Mouse (Mus musculus): ENCODE data around the gene Ngp.
A peak's percentile ranks its signal among the peaks of the same experiment; 100 is the strongest.
"Not testable (repeated sequence)": the region's sequence is repeated elsewhere in the genome, so short reads cannot be mapped to it uniquely, and the experiment has no call there.

Gene Ngp

DNA sequence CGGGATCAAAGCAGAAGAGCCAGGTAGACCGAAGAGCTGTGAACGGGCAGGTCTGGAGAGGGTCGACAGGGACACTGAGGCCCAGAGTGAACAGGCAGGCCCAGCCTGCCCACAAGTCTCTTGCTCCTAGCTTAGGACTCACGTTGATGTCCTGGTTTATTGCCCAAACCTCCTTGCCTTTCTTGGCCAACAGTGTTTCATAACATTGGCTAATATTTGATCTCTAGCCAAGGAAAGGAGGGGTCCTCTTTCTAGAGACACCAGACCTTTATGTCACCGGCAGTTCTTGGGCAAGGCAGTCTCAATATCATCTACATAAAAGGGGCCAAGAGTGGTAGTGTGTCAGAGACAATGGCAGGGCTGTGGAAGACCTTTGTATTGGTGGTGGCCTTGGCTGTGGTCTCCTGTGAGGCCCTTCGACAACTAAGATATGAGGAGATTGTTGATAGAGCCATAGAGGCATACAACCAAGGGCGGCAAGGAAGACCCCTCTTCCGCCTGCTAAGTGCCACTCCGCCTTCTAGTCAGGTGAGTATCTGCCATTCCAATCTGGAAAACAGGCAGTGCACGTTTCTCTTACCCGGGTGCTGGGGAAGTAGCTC, at the start of gene Ngp:
TSS of gene Ngp (plus strand) at position 237 of the 602 bp plus-strand sequence.
- DNase-seq (ENCODE audit: low read depth, low spot score), result no peak

DNA sequence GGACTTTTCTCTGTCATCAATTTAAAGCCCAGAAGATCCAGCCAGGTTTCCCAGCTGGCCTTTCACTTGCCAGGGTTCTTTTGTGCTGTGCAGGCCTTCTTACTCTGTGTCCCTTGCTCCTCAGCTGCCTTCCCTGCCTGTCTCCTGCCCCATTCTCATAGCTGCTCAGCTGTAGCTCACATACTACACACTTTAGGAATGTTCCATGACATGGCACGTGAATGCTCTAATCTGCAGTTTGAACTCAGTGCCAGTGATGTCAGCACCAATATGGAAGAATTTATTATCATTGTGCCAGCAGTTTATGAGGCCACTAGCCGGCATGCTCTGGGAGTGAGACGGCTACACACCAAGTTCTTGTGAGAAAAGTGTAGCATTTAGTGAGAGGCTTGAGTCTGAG, 49.7 kb upstream of the Ngp start:
- DNase-seq (ENCODE audit: low read depth, low spot score), result no peak

DNA sequence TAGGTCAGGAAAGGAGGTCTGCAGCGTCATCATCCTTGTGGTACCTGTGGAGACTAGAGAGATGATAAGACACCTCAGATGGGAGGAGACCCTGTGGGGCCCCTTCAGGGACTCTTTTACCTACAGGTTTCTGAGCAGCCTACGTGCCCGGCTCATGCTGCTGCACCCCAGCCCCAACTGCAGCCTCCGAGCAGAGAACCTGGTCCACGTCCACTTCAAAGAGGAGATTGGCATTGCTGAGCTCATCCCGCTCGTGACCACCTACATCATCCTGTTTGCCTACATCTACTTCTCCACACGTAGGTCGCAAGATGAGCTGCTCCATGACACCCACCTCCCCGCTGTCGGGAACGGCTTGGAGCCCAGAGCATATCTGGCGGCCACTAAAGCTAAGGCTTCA, 45.7 kb upstream of the Ngp start:
- DNase-seq (ENCODE audit: low read depth, low spot score), result no peak

DNA sequence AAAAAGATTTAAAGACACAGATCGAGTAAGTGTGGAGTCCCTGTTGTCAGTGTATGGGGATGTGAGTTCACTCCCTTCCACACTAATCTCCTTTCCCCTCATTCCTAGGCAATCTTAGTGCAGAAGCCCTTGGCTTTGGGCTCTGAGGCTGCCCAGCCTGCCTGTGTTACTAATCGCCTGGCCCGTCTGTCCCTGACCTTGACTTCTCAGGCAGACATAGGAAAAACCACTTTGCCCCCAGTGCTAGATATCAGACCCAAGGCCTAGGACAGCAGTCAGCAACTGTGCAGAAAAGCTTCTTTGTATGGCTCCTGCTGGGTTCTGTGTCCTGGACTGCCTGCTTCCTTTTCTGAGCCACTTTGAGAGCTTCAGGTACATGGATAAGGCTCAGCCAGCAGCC, 43.9 kb upstream of the Ngp start:
- no peak for DNase-seq (ENCODE audit: low read depth, low spot score)

DNA sequence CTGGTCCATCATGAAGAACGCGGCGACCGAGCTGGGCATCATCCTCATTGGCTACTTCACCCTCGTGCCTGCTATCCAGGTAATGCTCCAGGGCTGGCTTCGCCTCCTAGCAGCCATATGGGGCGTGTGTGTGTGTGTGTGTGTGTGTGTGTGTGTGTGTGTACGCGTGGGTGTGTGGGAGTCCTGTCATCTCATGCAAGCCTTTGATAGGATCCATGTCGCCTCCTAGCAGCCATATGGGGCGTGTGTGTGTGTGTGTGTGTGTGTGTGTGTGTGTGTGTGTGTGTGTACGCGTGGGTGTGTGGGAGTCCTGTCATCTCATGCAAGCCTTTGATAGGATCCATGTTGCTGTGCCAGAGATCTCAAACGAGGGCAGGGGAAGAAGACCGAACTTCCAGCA, 41.9 kb upstream of the Ngp start:
- DNase-seq (ENCODE audit: low read depth, low spot score), result peak; percentile 21

DNA sequence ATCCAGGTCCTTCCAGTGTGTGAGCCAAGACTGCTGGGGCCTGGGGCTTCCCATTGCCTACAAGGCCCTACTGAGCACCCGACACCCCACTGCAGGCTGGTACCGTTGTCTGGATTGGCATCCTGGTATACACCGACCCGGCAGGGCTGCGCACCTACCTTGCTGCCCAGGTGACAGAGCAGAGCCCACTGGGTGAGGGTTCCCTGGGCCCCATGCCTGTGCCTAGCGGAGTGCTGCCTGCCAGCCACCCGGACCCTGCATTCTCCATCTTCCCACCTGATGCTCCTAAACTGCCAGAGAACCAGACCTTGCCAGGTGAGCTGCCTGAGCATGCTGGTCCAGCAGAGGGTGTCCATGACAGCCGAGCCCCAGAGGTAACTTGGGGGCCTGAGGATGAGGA, 40.2 kb upstream of the Ngp start:
- no peak for DNase-seq (ENCODE audit: low read depth, low spot score)

DNA sequence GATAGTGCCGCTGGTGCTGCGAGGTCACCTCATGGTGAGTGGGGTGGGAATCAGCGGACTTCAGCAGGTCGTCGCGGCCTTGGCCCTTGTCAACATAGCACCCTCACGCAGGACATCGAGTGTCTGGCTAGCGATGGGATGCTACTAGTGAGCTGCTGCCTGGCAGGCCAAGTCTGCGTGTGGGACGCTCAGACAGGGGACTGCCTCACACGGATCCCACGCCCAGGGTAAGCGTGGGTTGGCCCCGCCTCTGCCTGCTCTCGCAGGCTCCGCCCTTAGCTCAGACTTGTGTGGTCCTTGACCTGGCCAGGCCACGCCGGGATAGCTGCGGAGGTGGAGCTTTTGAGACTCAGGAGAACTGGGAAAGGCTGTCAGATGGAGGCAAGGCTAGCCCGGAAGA, 38.9 kb upstream of the Ngp start:
- DNase-seq (ENCODE audit: low read depth, low spot score), result no peak

DNA sequence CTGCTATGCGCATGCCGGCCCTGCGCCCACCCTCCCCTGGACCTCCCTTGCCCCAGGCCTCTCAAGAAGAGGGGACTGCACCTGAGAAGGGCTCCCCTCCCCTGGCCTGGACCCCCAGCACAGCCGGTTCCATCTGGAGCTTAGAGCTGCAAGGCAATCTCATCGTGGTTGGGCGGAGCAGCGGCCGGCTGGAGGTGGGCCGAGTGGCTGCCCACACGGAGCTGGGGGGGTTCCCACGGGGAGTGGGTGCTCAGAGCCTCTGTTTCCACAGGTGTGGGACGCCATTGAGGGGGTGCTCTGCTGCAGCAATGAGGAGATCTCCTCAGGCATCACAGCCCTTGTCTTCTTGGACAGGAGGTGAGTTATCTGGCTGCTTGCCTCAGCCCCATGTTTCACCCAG, 38.3 kb upstream of the Ngp start:
- DNase-seq (ENCODE audit: low read depth, low spot score), result no peak

DNA sequence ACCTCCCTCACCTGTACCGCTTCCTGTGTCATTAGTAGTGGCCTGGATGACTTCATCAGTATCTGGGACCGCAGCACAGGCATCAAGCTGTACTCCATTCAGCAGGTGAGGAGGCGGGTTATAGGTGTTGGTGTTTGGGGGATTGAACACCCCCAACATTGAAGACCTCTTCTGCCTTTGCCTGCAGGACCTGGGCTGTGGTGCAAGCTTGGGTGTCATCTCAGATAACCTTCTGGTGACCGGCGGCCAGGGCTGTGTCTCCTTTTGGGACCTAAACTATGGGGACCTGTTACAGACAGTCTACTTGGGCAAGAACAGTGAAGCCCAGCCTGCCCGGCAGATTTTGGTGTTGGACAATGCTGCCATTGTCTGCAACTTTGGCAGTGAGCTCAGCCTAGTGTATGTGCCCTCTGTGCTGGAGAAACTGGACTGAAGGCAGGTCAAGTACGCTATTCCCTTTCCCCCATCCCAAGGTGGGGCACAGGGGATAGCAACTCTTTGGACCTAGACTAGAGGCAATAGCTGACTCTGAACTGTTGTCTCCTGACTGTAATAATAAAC, 35.1 kb upstream of the Ngp start:
- no peak for DNase-seq (ENCODE audit: low read depth, low spot score)

DNA sequence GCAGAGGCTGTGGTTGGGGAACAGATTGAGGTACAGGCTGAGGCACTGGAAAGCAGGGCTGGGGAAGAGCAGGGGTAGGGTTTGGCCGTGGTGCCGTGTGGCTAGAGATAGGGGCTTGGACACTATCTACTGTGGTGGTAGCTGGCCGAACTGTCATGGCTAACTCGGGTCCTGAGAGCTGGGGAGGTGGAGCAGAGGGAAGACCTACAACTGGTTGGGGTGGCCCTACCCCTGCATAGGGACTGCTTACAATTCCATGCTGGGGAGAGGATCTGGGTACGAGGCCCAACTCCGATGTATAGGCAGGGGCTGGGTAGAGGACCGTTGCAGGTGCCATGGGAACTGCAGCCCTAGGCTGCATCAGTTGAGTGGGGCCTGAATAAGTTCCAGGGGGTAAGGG, 31.5 kb upstream of the Ngp start:
- no peak for DNase-seq (ENCODE audit: low read depth, low spot score)

DNA sequence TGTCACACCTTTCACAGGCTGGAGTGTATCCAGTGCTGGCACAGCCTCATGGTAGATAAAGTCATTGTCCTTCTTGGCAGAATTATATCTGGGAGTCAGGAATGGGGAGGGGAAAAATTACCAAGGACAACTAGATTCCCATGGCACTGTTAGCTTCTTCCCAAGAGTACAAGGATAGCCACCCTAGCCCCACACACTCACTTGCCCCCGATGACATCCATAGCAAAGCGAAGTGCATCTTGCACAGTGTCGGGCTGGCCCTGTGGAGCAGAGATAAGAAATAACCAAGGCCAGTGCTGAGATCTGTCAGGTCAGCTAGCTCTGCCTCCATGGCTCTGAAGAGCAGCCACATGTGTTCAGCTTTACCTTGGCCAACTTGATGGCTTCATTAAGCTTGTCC, 28.7 kb upstream of the Ngp start:
- DNase-seq (ENCODE audit: low read depth, low spot score), result no peak

DNA sequence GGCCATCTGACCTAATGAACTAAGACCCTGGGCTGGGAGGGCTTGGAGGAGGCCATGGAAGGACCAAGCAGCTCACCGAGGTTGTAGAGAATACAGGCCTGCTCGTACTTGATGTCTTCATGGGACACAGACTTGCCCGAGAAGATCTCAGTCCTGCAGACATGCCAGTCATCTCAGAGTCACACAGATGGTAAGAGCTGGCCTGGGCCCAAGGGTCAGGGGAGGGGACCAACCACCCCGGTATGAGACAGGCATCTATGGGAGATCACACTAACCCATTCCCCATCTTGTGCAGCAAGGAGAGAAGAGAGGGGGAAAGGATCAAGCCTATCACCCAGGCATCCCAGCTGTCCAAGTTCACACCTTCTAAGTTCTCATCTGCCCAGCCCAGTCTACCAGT, 26.3 kb upstream of the Ngp start:
- DNase-seq (ENCODE audit: low read depth, low spot score), result no peak

DNA sequence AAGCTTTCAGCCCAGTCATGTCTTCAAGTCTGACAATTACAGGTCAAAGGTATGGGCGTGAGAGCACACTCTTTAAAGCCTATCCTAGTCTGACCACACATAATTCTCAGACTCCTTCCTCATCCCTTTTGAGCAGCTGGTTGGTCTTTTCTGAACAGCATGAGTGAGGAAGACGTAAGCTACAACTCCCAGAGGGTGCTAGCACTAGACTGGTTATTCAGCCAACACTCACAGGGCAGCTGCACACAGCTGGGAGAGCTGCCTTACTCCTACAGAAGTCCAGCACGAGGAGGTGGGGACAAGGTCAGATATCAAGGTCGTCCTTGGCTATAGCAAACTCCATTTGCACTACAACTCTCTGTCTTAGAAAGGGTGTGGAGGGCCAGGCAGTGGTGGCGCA, 18.9 kb upstream of the Ngp start:
- DNase-seq (ENCODE audit: low read depth, low spot score), result no peak

DNA sequence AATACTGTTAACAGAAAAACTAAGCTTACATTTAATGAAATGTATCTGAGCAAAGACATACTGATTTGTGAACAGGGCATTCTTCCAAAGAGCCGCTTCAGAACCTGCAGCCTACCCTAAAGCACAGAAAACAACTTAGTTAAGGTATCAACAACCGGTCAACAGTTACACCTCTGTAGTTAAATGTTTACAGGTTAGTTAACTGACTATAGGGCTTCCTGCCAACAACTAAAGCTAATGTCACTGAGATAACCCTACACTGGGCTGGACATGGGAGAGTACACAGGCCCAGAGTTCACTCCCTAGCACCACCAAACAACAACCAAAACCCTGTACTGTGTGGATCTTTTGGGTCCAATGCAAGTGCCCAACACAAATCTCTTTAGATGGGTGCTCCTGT, 16.8 kb upstream of the Ngp start:
- DNase-seq (ENCODE audit: low read depth, low spot score), result no peak

DNA sequence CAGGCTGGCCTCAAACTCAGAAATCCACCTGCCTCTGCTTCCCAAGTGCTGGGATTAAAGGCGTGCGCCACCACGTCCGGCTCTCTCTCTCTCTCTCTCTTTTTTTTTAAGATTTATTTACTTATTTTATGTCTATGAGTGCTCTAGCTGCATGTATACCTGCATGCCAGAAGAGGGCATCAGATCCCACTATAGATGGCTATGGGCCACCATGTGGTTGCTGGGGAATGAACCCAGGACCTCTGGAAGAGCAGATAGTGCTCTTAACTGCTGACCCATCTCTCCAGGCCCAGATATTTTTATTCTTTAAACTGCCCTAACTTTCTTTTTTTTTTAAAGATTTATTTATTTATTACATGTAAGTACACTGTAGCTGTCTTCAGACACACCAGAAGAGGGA, 16.3 kb upstream of the Ngp start:
- DNase-seq (ENCODE audit: low read depth, low spot score), result not testable (repeated sequence)

DNA sequence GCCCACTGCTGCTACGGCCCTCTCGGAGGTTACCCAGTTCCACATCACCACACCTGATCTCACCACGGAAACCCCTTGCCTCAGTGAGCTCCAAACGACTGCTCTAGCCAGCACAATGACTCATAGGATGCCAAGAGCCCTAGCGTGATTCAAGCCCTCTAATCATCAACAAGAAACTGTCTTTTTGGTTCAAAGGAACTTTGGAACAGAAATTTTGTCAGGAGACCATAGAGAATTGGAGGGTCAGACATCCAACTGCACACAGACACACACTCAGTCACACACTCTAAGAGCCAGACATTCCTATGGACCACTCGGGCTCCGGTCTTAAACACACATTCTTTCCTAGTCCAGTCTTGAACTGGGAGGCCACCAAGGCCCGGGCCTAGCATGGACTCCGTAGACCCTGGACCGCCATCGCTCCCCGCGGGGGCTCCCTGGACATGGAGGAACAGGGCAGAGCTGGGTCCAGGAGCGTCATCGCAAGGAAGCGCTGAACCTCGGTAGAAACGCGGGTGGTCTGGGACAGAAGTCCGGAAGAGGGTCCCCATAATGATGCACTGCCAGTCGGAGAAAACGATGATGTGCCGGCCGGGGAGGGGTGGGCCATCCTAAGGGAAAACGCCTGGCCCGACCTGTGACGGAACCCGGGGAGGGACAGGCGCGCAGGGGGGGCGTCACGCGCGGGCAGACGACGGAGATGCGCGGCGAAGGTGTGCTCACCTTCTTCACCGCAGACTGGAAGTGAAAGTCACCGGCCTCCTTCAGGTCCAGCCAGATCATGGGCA, 12.0 kb upstream of the Ngp start:
- no peak for DNase-seq (ENCODE audit: low read depth, low spot score)

DNA sequence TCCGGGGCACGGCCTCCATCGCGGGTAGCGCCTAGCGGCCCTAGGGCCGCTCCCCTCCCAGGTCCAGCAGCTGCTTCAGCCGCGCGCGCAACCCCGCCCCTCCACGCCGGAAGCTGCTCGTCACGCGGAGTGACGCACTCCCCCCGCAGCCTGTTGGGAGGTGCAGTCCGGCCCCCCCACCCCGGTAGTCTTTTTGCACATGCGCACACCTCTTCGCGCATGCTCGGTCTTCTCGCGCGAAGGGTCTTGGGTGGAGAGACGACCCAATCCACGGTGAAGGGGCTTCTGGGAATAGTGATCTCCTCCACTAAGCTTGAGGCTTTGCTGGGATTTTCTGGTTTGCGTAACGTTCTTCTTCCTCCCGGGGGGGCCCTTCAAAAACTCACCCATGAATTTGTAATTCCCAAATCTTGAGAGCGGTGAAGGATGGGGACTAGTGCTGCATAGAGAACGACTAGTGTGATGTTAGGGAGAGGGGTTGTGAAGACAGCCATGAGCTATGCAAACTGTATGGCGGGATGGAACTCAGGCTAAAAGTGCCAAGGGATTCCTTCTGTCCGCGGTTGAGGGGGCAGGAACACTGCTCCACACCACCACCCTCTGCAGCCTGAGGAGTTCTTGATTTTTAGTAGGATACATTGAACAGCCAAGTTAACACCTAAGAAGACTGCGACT, 11.3 kb upstream of the Ngp start, which contains the start of gene Ptpn23:
TSS of gene Ptpn23 (minus strand) at position 115 of the 675 bp plus-strand sequence.
- DNase-seq (ENCODE audit: low read depth, low spot score), result peak; percentile 98

DNA sequence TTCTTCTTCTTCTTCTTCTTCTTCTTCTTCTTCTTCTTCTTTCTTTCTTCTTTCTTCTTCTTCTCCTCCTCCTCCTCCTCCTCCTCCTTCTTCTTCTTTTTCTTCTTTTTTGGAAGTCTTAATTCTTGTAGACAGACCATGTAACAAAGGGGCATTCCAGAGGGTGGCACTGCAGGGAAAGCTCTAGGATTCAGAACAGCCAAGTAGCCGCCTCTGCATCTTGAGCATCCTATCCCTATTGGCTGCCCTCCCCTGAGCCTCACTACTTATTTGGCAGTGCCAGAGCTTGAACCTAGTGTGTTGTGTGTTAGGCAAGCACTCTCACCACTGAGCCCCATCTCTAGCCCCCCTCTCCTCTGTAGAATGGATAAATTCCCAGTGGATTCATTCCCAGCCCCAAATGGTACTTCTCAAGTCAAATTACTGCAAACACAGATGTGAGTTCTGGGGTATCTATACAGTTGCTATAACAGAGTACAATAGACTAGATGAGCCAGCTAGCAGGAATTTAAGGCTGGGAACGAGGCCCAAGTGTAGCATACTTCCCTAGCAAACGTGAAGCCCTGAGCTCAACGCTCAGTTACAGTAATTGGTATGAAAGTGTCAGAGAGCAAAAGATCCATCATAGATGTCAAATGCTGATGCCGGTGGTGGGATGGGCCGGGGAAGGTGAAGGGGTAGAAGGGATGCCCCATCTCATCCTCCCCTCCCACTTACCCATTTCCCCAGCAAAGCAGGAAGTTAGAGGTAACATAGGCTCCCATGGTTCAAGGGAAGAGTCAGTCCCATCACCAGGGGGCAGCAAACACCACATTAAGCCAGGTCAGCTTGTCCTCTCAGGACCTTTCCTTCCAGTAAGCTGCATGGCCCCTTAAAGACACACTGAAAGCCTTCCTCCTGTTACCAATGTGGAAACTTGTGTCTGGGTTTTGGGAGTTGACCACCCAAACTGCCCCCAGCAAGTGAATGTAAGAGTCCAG, 8.3 kb upstream of the Ngp start:
- peak; percentile 55 for DNase-seq (ENCODE audit: low read depth, low spot score)

DNA sequence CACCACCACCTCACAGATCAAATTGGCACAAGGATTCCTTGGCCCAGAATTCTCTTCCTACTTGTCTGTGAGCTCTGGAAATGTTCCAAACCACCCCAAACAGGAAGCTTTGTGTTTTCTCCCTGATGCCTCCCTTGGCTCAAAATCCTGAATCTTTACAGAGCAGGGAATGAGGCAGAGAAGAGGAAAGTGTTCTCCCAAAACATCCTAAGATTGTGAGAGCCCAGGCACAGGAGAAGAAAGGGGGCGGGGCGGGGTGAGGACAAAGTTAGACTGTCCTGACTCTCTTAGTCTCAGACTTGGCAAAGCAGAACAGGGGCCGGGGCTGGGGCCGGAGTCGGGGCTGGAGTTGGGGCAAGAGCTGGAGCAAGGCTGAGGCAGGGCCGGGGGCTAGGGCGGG, 6.6 kb upstream of the Ngp start:
- no peak for DNase-seq (ENCODE audit: low read depth, low spot score)

DNA sequence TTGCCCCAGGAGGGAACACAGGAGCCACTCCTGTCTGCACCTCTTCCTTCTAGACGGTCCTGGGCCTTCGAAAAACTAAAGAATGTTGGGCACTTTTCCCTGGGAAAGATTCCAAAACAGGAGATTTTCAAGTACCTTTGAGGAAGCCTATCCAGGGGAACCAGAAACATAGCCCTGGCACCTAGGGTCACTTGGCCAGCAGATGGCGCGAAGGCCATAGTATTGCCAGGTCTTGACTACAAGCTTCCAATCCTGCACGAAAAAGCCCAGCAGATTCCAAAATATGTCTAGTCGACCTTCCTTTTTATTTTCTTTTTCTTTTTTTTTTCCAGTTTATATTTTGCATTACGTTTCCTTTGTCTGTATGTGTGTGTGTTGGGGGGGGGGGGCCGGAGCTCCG, 5.8 kb upstream of the Ngp start:
- DNase-seq (ENCODE audit: low read depth, low spot score), result no peak

DNA sequence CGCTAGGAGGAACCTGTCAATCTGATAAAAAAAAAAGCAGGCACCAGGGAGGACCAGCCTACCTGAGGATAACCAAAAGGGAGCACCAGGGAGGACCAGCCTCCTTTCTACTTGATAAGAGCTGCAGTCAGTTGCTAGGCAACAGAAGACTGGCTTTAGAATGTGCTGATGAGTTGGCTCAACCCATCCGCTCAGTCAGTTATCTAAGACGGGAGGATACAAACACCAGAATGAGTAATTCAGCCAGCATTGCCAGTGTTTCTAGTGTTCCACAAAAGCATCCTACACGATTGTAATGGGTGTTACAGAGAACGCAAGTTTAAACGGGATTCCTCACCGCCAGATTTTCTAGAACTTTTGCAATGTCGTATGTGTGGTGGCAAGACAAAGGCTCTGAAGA, 11.7 kb downstream of the Ngp start:
- peak; percentile 92 for DNase-seq (ENCODE audit: low read depth, low spot score)
